Mouse (Mus musculus): ENCODE results near the gene Slc9a9.

The Slc9a9 gene

DNA sequence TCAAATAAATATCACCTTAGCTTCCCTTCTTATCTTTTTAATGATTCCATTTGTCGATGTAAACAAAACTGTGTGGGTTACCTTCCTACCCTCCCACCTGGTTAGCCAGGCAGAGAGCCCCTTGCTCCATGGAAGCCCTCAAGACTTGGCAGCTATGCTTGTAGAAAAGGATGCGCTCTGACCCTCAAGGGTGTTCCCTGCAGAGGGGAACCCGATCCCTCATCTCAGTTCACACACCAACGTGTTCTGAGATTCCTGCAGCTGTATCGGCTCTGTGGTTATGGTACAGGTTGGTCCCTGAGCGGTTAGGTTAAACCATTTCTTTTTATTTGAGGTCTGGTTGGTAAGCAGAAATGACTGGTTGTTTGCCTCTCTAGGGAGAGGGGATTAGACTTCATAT lies 484.3 kb downstream of the Slc9a9 start:
- DNase-seq (ENCODE audit: low read depth, low spot score): no peak

DNA sequence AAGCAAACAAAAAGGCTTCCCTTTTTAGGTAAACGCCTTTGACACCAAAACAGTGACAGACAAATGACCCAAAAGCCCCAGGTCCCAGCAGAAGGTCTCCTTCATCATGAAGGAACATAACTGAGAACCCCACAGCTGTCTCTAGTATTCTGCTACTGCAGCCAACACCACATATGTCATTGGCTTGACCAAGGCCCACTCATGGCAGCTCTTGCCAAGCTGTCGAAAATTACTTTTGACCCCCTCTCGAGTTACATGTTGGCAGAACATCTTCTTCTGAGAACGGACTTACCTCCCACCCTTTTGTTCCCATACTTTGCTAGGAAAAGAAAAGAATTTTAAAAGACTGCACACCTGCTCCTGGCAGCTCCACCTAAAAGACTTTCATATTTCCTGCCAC lies 488.2 kb downstream of the Slc9a9 start:
- no peak for DNase-seq (ENCODE audit: low read depth, low spot score)

DNA sequence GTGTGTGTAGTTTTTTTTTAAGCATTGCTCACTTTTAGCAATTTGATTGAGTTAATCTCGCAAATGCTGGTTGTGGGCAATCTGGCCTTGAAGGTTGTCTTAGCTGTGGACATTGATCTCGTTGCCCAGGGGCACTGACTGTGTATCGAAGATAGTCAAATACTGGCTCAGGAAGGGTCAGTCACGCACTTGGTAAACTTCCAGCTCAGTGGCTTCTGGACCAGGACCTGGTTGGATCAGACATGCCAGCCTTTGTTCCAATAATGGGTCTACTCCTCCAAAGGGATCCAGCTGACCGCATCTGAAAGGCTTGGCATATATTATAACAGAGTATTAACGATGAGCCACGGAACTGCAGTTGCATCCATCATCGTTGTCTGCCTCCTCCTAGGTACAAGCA lies 489.2 kb downstream of the Slc9a9 start:
- no peak for DNase-seq (ENCODE audit: low read depth, low spot score)

DNA sequence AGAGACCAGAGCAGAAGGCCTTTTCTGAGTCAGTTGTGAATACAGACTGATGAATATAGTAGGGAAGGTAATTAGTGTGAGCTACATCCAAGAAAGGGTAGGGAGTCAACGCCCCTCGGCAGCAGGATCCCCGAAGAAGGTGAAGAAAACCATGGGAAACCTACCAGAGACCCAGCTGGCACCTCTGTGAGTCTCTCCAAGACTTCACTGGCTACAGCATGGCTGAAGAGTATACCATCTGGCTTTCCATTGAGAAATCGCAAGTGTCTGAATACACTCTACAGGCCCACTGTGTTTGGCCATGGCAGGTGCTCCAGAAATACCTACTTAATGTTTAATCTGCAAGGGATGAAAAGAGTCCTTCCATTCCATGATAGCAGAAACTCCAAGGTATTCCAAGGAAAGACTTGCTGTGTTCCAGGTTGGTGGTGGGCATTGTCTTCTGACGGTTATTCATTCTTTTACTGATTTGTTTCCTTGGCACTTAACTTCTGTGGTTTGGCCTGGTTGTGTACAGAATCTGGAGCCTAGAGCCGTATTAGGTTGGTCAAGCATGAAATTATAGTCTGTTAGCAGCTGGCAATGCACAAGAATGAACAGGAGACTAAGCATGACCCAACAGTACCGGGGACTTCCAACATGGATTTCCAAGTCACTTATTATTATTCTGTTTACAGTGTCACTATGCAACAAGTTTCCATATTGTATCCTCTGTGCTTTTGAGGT lies 491.0 kb downstream of the Slc9a9 start:
- DNase-seq (ENCODE audit: low read depth, low spot score): no peak

DNA sequence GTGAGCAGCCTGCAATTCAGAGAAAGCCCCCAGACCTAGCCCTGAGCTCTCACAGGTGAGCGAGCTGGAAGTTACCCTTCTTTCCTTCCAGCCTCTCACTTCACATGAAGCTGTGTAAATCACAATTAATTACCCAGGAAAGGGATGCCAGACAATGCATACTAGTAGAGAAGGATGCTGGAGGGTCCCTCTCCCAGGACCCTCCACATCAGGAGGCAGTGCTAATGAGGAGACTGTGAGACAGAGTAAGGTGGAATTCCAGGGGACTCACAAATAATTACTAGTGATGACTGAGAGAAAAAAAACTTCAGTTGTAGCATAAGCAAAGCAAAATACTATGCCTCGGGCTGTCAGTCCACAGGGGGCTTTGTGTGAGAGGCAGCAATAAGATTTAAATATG lies 492.0 kb downstream of the Slc9a9 start:
- DNase-seq (ENCODE audit: low read depth, low spot score): no peak

DNA sequence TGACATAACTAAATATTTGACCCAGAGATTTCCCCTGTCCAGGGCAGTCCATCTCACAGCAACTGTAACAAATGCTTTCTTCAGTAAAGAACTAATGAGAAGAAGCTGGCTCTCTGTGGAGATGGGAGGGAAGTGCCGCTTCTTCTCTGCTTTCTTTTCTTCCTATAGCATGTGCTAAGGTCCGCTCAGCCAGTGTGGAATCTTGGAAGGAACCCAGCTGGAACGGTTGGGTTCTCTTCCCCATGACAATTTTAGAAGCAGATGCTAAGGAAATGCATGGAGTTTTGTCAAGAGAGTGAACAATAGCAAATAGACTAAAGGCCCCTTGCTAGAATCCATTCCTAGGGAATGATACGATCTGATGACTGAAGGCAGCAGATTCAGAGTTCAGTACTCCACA lies 496.5 kb downstream of the Slc9a9 start:
- DNase-seq (ENCODE audit: low read depth, low spot score): peak; percentile 26

DNA sequence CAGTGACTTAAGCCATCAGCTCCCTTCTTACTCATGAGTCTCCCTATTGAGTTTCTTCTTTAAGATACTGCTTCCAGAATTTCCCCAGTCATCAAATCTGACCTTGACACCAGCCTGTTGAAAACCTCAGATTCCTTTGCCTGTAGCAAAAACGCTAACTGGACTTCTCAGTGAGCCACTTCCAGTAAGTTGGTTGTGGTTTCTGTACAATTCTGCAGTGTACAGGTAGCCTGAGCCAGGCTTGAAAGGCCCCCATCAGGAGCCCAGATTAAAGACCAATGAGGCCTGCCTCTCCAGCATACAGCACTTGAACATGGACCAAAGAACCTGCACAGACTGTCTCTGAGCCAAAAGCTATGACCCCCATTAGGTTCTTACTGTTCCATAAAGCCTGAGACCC lies 498.1 kb downstream of the Slc9a9 start:
- DNase-seq (ENCODE audit: low read depth, low spot score): no peak

DNA sequence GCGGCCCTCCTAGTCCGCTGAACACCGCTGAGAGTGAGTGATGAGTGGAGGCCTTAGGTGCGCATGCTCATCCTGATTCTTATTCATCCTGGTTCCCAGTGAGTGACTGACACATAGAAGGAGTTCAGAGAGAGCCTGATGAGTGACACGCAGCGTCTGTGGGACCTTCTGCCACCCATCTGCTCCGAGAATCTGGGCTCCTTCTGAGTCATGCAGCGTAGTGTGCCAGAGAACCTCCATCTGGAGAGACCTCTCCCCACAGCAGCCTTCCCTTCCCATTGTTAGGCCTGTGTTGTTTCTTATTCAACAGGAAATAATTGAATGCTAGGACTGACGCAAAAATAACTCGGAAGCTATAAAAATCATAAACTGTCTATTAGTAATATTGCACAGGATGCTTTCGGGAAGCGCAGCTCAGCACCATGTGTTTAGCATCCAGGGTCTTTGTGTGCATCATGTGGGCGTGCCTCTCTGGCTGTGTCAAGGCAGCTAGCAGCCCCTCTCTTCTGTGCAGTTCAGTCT lies 498.8 kb downstream of the Slc9a9 start:
- peak; percentile 35 for DNase-seq (ENCODE audit: low read depth, low spot score)

DNA sequence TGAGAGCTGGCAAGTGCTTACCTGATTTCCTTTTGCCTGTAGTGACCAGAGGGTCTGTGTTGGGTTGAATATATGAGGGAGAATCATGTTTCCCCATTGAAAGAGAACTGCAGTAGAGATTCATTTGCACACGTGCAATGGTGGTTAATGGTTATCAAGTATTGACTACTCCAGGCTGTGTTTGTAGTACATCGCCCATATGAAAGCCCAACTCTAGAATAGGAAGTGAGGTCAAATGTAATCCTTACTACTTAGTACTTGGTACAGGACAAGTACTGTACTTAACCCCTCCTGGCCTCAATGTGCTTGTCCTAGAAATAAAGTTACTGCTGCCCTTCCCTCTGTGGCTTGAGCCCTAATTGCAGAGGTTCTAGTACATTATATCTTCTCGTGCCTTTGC lies 508.5 kb downstream of the Slc9a9 start:
- DNase-seq (ENCODE audit: low read depth, low spot score): no peak

DNA sequence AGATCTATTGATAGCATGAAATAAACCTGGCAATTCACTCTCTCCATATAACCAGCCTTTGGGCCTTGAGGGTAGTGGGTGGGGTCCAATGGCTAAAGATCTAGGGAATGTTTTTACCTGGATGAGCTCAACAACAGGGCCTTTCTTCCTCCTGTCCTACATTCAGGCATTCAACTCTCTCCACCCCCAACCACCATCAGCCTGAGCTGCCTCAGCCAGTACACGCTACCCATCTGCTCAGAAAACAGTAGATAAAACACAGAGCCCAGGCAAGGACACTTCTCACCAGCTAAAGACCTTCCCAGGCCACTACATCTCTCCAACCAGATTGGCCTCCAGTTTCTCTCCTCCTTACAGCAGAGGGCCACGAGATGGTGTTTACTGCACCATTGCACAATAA lies 510.3 kb downstream of the Slc9a9 start:
- no peak for DNase-seq (ENCODE audit: low read depth, low spot score)

DNA sequence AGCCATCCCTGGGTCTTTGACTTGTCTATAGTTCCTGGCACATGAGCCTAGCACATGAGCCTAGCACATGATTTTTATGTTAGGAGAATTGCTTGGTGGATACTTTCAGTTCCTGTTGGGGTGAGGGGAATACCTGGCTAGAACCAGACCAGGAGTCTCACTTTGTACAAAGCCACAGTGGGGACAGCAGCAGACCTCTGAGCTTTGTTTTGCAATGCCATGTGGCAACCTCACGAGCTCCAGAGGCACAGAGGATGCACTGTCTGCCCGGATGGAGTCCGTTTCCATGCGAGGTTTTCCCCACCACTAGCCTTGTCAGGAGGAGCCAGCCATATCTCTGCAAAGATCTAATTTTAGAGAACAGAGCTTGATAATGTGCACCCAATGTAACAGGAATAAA lies 510.9 kb downstream of the Slc9a9 start:
- no peak for DNase-seq (ENCODE audit: low read depth, low spot score)

DNA sequence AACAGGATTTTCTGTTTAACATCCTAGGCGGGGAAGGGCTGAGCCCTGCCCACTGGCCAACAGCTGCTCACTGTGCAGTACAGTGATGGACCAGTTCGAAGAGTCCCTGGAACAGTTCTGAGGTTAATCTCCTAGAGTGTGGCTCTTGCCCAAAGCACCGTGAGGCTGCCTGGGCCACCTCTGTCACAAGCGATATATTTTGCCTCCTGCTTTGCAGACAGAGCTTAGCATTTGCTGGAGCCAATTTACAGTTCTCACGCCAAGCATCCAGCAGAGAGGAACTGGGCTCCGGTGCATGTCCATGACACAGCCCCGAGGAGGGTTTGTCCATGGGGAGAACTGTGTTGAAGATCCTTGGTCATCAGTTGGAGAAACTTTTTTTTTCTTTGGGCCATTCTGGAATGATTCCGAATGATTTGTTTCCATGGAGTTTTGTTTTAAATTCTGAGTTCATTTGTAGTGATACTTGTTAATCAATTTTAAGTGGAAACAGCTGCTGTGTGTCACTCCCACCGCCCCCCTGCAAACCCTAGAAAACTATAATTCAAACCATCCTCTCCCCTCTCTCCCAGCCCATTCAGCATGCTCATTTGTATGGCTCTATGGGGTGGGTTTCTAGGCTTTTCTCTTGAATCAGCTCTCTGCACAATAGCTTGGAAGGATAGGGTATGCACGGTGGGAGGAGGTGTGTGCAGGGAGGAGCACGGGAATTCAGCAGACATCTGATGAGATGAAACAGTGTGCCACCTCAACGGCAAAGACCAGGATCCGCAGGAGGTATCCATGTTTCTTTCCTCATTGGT lies 511.7 kb downstream of the Slc9a9 start:
- DNase-seq (ENCODE audit: low read depth, low spot score): no peak

DNA sequence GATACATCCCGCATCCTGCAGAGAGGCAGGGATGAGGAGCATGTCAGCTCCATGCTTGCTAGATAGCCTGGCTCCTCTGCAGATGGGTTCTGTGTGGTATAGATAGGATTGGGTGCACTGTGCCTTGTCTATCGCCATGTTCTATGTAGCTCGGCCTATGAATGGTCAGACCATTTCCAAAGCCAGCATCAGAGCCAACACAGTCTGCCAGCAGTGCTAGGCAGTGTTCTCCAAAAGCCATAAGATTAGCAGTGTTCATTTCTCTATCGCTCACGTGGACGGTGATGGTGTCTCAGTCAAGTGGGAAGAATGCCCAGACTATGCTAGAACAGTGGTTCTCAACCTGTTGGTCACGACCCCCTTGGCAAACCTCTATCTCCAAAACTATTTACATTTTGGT lies 512.6 kb downstream of the Slc9a9 start:
- no peak for DNase-seq (ENCODE audit: low read depth, low spot score)

DNA sequence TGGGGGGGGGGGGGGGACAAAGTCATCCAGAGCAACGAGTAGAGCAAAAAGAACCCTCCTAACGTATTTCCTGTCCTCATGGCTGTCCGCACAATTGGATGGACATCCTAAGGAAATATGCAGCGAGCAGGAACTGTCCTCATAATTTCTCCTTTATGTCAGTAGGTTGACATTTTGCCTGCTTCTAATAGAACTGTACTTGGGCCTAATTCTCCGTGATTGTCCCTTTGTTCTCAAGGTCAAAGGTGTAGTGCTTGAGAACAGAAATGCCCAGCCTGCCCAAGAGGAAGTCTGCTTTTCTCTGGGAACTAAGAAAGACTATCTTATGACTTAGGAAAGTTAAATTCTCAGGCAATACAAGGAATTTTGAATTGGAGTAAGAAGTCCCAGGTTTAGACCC lies 514.7 kb downstream of the Slc9a9 start:
- no peak for DNase-seq (ENCODE audit: low read depth, low spot score)

DNA sequence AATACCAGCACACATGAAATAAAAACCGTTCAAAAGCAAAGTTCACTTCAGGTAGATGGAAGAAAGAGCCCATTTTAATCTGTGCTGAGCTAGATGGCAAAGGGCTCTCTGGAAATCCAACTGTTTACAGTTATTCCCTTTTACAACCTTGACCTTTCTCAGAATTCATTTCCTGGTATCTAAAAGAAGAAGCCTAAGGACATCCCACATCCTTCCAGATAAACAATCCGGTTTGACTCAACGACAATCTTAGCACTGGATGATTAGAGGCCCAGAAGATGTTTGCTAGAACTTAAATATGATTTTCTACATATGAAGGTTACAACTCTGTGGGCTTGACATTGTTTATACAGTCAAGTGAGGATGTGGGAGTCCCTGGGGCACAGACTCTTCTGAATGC lies 516.1 kb downstream of the Slc9a9 start:
- no peak for DNase-seq (ENCODE audit: low read depth, low spot score)

DNA sequence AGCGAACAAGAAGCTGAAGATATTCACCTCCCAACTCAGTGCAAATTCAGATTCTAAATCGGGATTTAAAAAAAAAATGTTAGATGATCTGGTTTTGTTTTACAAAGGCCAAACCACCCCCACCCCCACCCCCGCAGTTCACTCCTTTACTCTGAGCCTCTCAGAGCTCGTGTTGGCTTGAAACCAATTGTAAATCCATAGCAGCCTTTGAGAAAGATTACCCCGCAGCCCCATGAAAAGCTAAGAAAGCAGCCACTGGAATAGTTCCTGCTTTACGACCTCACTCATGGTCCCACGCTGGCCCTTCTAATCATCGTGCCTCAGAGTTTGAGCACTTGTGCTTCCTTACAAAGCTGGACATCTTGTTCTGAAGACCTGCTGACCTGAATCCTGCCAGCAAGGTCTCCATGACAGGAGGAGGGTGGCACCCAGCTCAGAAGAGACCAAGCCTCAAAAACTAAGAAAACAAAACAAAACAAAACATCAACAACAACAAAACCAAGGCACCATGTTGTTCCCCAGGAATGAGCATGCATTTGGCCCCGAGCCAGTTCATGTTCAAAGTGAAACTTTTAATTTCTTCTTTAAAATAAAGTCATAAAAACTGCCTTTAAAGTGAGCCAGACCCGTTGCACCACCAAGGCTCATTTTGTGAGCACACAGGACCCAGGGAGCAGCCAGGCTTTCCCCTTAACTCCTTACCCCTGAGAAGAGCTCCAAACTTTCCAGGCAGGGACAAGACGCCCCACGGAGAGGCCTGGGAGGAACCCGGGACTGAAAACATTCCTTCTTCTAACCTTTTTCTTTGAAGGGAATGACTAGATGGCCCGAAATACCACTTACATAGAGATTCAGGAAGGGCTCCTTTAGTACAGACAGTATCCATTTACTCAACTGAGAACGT lies 516.9 kb downstream of the Slc9a9 start:
- no peak for DNase-seq (ENCODE audit: low read depth, low spot score)

DNA sequence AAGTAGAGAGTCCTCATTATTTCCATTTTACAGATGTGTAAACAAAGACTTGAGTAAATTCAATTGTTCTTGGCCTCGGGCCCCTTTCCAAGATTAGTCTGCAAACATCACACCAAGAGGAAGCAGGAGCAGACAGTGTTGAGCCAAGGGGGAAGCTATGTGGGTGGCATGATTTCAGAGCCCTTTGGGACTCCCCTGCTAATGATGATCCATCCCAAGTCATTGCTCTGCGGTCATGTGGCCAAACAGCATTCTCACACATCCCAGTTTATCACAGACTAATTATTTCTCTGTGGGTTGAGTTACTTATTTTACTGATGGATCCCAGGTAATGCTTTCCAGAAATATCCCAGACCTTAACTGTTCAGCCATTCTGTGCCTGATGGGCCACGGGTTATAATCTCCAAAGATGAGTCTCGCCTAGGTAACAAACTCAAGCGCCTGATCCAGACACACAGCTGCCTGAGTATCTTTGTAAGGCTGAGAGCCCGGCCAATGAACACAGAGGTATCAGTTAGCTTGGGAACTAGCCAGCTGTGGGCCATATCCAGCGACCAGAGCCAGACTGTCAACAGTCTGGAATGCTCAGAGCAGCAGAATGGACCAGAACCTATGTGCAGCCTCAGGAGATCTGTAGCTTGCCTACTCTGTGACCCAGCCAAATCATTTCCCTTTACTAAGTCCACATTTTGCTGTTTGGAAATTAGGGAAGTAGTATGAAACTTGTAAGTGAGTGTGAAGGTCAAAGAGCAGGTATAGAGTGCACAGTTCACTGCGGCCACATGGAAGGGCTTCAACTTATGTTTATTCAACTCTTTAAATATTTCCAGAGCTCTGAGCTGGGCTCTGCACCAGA lies 518.9 kb downstream of the Slc9a9 start:
- no peak for DNase-seq (ENCODE audit: low read depth, low spot score)

DNA sequence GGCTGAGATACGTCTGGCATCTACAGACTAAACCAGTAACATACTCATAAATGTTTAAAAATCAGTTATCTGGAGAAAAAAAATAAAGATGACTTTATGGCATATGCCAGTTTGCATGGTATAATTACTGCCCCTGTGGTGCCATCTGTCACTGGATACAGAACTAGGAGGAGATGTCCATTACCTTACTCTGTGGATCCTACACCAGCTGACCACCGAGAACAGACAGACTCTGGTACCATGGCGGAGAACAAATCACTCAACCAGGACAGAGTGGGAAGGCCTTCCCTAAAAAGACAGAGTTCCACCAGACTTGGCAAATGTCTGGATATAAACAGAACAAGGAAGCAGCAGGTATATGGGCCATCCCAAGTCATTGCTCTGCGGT lies 519.5 kb downstream of the Slc9a9 start:
- DNase-seq (ENCODE audit: low read depth, low spot score): no peak

DNA sequence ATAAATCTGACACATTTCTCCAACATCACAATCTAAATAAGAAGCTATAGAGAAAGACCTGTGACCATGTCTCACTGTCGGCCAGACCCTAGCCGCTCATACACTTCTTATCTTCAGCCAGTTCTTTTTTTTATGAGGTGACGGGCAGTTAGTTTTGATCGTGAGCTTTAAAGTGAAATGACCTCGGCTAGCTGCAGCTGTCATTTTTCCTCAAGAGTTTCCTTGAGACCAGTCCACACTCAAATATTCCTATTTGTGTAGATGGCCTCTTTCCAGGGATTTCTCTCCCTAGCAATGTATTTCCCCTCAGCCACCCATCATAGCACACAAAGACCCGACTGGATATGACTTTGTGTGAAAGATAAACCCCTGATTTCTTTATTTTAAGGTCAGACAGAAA lies 521.7 kb downstream of the Slc9a9 start:
- no peak for DNase-seq (ENCODE audit: low read depth, low spot score)

DNA sequence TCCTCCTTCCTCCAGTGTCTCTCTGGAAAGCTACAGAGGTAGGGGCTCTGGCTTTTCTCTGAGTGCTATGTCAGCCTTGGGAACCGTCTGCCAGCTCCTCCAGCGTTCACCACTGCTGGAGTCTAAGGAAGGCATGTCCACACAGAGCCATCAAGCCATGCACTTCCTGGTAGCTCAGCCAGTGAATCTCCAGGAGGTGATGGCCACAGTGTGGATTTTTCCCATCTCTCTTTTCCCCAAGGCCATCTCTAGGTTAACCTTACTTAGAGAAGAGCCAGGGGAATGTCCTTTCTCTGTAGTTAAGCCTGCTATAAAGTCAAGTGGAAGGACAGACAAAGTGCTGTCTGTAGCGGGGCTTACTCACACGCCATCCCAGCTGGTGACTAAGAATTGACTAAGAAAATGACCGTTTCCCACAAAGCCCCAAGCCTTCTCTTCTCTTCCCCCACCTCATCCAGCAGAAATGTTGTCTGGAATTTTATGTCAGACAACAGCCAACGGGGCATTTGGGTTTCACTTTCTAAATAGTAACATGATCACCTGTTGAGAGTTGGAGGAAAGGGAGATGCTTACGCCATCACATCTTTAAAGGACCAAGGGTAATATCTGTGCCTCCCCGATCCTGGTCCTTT lies 523.3 kb downstream of the Slc9a9 start:
- DNase-seq (ENCODE audit: low read depth, low spot score): no peak

DNA sequence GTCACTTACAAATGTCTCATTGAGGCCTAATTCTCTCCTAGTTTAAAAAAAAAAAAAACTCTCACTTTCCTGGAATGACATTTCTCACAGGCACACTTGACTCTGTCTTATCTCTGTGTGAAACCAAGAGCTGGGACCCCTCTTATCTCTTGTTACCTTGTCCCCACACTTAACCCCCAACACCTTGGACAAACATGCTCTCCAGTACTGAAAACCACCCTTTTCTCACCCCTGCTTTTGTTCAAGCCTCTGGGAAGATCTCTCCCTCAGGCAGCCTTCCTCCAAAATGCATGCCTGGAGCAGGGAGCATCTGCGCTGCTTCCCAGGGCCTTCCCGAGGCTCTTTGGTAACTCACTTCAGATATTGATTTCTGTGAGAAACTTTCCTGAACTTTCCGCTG lies 524.0 kb downstream of the Slc9a9 start:
- DNase-seq (ENCODE audit: low read depth, low spot score): no peak

All from telencephalon, adult 2 months (tissue).